Mouse (Mus musculus) embryonic fibroblast, embryonic 13.5 days (primary cell): ENCODE data around the gene Itgb1.

Source experiments
- CTCF ChIP-seq: IDR thresholded peaks from 2 replicates; pipeline ENCODE4 v1.5.1; 2011; ENCODE audit warnings: mild to moderate bottlenecking, control low read depth, low read length, moderate library complexity, borderline replicate concordance; ENCODE audit not compliant: insufficient read depth
- POLR2A ChIP-seq: IDR thresholded peaks from 2 replicates; pipeline ENCODE4 v1.6.1; 2011; ENCODE audit warnings: low read depth, mild to moderate bottlenecking, control low read depth, low read length, moderate library complexity

DNA sequence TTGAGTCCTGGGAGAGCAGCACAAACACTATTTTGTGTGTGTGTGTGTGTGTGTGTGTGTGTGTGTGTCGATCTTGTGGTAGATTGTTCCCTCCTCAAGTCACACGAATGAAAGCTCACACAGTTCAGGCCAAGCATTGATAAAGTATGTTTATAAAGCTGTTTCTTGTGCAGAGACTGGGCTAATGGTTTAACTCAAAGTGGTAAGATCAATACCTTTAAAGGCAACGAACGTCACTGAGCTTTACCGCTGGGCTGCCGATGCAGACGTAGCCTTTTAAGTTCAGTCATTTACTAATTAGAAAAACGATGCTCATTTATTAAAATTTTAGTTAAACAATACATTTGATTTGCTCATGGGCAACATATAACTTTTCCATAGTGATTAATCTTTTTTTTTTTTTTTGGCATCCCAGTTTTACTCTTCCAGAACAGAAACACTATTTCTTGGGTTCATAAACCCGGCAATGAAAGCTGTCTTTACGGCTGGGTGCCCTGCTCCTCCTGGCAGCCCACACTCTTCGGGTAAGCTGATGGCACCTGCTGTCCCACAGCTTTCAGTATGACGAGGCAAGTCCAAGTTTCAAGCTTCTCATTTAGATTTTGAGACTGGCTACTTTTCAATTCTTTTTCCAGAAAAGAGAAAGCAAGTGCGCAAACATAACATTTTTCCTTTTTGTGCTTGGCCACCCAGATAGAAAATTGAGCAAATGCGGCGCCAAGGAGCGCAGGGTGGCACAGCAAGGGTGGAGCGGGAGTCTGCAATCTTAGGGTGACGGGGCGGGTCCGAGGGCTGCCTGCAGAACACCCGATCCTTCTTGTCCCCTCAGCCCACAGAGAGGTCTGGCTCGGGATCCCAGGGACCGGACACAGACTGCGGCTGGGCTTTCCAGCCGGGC, 596 bp upstream of the Itgb1 start:
- TF ChIP-seq CTCF (no peak), POLR2A (0 out of 2 replicates have a peak, but pooled peaks have one; percentile 47)
